Mouse (Mus musculus) spleen, postnatal 14 days (tissue): ENCODE measurements at regions not wholly inside any gene's neighbourhood (a gene's known extent, or its start where the extent isn't known, plus 50 kb on each side); places are given as distances from the start of the nearest gene placed in this dataset.
A peak's percentile ranks its signal among the peaks of the same experiment; 100 is the strongest.

Source experiments
- DNase-seq, 2 experiments: peaks; one replicate each; pipeline ENCODE4 v3.0.0; 2021 to 2022; ENCODE audit warnings: low spot score in 2 of 2

DNA sequence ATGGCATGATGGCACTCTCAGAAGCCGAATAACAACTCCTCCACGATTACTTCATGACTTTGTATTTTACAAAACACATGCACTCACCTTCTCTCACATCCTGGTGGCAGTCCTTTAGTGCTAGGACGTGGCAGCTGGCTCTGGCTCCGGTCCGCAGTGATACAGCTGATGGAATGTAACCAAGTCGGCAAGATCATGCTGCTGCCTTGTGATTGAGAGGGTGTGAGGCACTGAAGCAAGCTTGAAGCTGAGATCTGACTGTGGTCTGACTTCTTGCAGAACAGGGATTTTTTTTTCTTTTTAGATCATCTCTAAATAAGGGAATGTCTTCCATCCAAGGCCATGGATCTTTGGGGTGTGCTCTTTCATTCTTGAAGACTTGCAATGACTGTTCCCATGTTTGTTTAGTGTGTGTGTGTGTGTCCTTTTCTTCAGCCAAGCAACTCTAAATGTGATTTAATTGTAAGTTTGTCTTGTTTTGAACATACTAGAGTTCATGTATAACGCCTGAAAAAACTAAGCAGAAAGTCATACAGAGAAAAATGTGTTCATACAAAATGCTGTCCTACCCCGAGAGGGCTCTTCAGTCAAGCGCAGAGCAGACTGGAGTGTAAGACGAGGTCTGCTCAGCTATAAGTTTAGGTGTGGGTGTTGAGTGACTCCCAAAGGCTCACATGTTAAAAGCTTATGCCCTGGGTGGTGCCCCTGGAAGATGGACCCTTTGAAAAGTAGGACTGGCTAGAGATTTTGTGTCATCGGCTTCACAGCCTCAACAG lies 116.1 kb upstream of the Ankrd55 start:
- no peak for DNase-seq

DNA sequence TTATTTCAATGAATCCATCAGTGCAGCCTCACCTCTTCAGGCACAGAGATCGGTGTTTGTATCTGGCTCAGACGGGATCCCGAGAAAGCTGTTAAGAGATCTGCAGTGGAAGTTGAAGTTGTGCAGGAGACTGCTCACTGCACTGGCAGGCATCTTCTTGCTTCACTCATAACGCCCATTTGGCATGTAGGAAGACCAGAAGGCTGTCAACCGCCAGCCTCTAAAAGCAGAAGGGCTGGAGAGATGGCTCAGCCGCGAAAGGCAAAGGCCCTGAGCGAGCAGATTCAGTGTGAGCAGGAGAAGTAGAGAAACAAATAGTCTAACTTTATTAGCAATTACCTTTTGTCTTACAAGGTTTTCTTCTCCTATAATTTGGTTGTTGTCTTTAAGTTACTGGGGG lies 114.3 kb upstream of the Ankrd55 start:
- DNase-seq = no peak

DNA sequence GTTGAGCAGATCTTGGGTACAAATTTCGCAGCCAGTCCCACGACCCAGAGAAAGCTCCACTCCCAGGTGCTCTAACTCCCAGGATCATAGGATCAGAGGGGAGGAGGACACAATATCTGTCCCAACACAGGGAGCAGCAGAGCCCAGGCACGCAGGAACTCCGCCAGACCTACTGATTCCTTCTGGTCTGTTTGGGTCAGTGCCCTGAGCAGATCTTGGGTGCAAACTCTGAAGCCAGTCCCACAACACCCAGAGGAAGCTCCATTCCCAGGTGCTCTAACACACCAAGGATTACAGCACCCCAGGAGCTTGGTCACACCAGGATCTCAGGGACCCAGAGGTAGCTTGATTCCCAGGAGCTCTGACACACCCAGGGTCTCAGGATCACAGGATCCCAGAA lies 110.2 kb upstream of the Ankrd55 start:
- no peak for DNase-seq

DNA sequence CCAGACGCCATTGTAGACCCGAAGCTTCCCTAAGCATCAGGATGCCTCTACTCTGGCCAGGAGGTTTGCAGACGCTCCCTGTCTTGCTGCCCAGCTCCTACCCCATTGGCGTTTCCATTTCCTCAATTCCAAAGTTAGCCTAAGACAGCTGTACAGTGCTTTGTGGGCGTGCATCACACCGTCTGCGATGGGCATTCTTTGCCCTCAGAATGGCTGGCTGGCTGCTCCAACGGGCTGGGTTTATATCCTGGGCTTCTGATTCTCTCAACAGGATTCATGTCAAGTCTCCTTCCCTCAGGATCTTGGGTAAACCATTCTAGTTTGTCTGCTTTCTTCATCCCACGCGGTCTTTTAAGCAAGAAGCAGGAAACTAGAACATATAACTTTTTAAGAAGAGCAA lies 104.3 kb upstream of the Ankrd55 start:
- DNase-seq = no peak

DNA sequence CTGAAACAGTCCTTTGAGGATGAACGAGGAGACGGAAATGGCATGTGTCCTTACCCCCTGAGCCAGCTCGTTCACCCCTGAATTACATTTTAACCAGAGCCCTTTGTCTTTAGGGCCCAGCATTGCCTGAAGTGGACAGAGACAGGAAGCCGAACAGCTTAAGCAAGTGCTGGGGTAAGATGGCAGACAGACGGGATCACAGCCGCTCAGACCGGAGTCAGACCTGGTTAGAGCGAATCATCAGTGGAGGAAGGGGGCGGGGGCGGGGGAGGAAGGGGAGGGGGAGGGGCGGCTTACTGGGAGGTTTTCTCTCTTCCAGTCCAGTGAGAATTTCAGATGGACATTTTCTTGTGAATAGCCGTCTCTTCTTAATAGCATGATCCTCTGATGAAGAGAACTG lies 103.1 kb upstream of the Ankrd55 start:
- no peak for DNase-seq

DNA sequence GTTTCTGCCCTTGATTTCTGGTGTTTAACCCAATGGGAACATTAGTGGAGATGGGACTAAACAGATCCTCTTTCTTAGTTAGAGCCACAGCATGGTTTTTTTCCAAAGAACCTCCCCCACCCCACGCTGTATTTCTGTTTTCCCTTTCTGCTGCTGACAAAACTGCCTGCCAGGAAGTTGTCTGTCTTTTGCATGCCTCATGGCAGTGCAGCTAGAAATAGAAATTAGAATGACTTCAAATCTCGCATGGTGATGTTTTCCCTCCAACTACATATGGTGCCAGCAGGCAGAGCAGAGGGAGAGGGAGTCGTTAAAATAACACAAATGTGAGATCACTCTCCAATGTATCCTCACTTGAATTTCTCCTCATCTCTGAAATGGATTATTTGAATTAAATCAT lies 101.0 kb upstream of the Ankrd55 start:
- DNase-seq = no peak

DNA sequence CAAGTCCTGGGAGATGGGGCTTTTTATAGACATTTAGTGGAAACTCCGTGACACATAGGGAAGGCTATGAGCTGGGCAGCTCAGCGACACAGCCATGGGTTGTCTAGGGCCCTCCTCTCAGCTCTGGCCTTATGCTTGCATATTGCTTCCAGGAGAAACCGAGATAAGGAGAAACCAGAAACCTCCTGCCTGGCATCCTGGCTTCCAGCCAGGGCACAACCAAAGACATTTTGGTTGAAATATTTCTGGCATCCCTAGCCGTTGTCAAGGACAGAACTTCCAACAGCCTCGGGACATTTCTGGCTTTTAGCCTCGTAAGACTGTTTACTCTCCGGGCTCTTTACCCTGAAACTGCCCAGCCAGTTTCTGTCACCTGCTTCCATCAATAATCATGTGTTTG lies 99.9 kb upstream of the Ankrd55 start:
- DNase-seq = no peak

DNA sequence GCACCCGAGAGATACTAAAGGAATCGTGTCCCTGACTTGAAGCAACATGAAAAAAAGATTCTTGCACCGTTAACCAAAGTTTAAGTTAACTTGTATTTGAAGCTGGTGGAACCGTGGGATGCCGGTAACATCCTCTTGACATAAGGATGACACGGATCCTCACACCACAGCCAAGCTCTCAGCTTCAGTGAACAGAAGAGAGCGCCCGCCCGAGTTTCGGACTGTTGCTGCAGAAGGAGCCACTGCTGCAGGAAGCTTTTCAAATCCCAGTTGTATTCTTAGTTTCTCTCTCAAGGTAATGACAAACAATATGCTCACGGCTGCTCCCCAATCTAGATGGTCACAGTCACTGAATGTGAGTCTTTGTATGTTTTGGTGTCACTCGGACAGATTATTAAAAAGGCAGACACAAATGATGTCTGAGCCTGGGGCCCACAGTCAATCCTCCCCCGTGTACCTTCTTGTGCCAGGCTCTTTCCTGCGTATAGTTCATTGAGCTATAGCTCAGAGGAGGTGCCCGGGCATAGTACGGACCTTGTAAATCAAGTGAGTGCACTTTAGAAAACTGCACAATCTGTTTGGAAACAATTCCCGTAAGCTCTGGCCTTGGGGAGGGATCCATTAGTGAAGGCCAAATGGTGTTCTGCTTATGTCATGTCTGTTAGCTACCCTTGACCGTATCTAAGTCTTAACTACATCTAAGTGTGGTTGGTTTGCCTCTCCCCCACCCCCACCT lies 99.3 kb upstream of the Ankrd55 start:
- no peak for DNase-seq

DNA sequence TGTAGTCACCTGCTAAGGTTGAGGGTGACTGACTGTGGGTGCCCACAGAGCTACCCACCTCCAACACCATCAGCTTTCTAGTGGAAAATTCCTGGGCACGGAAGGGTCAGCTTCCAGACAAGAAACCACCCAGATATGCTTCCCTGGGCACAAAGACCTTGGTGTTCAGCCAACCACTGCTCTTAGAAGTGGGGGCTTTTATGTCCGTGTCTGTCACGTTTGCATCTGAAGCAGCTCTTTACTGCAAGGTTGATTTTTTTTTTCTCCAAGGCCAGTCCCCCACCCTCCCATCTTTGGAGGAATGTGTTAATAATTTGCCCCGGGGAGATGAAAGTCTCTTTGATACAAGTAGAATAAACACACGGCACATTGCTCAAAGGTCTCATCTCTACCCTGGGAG lies 98.6 kb upstream of the Ankrd55 start:
- no peak for DNase-seq

DNA sequence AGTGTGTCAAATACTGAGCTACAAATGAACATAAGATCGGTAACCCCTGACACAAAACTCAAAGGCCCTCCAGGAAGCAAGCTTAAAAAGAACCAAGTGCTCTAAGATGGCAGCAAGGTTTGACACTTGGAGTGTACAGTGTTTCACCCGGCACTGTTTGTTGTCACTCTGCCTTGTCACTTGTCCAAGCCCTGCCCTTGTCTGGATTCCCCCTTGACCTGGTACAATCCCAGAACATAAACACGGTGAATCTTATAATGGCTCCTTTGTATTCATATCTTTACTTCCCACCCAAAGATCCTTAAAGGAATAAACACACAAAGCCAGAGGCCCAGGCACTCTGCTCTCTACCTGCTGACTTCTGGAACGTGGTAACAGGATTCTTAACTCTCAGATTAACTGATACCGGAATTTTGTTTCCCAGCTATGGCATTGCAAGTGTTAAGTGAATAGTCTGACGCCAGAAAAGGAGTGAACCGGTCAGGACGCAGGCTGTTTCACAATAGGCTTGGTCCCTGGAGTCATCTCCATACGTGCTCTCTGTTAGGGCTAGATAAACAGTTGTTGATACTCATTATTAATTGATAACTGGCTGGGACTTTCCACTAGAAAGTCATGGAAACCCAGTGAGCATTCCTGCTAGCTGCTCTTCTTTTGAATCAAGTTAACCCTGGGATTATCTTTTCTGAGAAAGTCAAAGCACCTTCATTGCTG lies 95.9 kb upstream of the Ankrd55 start:
- DNase-seq = no peak

DNA sequence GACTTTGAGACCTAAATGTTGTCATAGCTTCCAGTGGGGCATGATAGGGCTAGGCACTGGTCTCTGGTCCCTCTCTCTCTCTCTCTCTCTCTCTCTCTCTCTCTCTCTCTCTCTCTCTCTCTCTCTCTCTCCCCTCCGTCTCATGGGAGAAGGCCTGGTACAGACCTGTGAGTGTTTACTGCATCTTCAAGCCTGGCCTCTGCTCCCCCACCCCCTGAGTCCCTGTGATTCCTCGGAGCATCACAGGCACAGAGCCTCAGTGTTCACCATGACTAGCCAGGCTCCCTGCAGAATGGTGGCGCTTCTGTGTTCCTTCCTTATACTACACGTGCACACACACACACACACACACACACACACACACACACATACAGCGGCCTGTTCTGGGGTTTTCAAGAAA lies 94.6 kb upstream of the Ankrd55 start:
- DNase-seq = no peak

DNA sequence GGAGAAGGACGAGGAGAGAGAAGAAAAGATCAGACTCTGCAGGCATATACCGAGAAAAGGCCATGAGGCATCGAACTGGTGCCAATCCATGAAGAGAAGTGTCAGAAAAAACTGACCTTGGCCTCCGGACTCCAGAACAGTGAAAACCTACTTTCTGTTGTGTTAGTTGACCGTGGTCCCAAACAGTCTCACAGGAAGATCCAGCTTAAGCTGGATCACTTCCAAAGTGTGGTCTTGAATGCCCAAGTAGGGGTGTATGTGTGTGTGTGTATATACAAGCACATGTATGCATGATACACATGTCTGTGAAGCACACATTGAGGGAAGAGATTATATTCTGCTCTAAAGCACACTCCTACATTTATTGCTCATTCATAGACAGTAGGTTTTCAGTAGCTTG lies 93.3 kb upstream of the Ankrd55 start:
- DNase-seq = no peak

DNA sequence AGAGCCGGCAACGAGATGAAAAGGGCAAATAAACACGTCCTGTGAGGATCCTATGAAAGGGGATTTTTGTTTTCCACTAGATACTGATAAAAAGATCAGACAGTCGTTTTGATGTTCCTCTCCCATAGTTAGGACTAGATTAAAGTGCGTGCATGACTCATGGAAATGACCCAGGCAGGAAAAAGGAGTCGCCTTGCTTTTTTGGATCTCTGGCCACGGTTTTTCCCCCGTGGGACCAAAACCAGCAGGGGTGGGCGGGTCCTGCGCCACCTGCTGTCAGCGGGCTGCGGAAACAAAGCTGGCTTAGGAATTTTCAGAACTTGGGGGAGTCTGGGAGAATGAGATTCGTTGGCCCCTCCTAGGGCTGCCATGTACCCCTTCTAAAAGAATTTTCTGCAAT lies 91.5 kb upstream of the Ankrd55 start:
- DNase-seq = peak in 1 of 2 experiments; percentile 28

DNA sequence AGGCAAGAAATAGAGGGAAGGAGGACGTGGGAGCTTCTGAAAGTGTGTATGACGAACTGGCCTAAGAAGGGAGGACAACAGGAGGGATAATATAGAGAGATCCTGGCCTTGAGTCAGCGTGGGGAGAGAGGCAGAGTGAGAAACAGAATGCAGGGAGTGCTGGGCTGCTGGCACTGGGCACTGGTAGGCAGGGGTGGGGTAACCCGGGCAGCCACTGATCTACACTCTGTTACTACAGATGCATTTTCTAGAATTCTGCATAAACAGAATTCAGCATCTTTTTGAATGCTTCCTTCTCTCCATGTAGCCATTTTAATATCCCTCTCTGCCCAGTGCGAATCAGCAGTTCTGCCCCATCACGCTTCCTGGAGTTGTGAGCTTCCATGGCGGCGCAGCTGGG lies 84.5 kb upstream of the Ankrd55 start:
- DNase-seq = no peak

DNA sequence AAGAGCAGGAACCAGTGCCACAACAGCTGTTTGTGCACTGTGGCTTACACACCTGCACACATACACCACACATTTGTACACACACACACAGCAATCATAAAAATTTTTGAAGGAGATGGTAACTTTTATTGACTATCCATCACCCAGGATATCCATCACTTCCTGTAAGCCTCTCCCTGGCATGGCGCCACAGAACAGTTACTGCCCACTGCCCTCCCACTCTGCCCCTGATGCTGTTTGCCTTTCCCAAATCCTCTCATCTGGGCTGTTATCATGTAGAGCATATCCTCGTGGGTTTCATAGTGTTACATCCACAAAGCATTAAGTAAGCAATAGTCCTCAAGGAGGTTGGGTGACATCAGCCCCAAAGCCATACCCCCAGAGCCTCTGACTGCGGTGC lies 84.0 kb upstream of the Ankrd55 start:
- DNase-seq = no peak

DNA sequence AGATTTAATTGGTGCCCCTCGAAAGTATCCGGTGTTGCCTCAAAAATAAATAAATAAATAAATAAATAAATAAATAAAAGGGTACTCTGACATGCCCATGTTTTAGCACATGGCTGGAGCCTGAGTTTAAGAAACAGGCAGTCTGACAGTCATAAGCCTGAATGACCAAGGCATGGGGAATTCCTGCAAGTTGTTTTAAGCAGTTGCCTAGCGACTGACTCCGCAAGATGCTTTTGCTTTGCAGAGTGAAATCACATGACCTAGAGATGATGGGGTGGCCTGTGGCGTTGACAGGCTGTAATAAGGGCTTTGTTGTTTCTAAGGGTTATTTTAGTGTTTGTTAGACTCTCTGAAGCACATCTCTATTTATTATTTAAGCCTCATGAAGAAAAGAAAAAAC lies 83.4 kb upstream of the Ankrd55 start:
- DNase-seq = no peak

DNA sequence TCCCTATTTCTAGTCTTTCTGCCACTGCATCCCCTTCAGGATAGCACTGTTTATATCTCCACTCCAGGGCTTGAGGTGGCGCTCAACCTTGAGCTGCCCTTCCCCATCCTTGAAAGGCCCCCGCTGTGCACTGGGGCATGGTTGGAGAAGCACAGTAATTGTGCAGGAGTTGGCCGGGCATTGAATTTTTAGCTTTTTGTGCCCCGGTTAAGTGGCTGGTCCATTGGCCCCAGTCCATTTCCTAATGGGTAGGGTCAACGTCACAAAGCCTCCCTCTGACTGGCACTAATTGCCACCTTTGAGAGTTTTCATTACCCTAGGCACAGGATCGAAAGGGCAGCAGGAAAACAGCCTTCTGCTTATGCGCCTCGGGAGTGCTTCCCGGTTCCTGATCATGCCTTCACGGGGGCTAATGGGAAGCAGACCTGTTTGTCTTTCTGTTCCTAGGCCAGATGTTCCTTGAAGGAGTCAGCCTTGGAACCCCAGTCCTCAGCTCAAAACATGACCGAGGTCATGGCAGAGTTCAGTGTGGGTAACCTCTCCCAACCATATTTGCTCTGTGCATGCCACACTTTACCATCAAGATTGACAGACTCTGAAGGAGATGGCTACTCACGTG lies 80.5 kb upstream of the Ankrd55 start:
- DNase-seq = no peak

DNA sequence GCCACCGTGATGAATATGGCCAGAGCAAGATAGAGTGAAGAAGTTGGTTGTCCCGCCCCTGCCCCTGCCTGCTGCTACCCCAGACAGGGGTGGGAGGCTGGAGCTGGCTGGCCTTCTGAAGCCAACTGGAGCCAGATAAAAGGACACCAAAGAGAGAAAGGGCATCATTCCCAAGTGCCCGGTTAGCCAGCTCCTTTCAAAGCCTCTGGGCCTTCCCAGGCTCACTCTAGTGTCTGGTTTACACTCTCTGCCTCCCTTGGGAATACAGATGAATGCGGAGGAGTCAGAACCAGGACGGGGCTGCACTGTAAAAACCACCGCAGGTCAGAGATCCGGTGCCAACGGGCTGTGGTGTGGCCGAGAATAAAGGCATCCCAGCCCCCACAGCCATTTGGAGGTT lies 76.4 kb upstream of the Ankrd55 start:
- no peak for DNase-seq

DNA sequence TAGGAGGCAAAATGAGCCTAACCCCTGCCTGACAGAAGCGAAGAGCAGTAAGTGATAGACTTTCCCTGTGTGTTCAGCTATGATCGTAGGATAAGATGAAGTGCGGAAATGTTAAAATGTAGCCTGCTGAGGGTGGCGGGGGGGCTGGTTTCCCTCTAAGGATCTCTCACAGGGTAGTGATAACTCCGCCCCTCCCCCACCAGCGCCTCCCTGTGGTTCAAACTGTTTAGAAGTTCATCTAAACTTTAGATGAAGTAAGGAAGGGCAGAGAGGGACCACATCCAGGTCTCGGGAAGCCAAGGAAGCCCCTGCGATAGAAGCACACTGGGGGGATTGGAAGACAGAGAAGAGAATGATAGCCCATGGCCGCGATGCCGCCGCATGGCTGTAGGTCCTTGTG lies 75.9 kb upstream of the Ankrd55 start:
- no peak for DNase-seq

DNA sequence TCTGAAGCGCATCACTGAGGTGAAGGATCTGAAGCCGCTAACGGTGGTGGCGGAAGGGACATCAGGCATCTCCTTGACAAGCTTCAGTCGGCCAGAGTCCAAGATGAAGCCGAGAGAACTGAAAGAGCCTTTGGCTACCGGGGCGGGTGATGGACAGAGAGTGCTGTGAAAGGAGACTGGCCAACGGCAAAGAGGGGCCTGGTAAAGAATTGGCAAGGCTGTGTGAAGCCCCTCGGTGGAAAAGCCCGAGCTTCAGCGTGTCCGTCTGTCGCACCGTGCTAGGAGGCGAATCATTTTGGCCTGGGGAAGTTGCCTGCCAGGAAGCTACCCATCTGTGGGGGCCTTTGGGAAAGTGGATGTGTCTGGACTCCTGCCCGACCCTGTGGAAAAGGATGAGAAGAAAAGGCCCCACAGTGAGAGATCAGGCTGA lies 74.6 kb upstream of the Ankrd55 start:
- no peak for DNase-seq

DNA sequence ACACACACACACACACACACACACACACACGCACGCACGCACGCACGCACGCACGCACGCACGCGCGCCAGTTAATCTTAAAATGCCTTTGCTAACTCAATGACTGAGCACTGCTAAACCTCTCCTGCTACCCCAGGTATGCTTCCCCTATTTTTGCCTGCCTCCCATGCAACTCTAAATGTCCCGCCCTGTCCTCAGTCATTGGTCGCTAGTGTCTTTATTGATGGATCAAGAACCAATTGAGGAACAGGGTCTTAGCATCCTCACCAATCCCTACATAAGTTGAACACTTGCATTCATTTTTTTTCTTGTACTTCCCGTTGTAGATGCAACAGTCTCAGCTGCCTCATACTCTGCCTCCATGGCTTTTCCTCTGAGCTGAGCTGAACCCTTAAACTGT lies 72.2 kb upstream of the Ankrd55 start:
- DNase-seq = no peak

DNA sequence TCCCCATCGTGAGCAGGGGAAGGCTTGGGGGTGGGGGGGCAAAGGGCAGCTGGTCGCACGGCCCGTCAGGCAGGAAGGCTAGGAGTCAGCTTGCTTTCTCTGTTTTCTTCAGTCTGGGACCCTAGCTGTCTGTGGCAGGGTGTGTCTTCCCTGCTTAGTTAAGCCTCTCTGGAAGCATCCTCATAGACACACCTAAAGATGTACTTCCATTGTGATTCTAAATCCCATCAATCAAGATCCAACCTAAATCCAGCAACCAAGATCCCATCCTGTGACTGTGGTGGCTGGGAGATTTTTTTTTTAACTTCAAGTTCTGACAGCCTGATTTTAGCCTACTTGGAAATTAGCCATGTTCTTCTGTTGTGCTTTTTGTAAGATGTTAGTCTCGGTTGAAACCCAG lies 69.9 kb upstream of the Ankrd55 start:
- DNase-seq = no peak
